Mouse (Mus musculus): ENCODE results near the gene Serpine1. TPM values are rescaled to one million over a fixed set of nuclear protein-coding genes. Genes with fewer than 3 reads are reported as not detected.
"Not testable (repeated sequence)": the region's sequence is repeated elsewhere in the genome, so short reads cannot be mapped to it uniquely, and the experiment has no call there.

The Serpine1 gene
- total RNA-seq (2015) (not detected in 2 replicates), total RNA-seq (2017) (not detected in 2 replicates)

DNA sequence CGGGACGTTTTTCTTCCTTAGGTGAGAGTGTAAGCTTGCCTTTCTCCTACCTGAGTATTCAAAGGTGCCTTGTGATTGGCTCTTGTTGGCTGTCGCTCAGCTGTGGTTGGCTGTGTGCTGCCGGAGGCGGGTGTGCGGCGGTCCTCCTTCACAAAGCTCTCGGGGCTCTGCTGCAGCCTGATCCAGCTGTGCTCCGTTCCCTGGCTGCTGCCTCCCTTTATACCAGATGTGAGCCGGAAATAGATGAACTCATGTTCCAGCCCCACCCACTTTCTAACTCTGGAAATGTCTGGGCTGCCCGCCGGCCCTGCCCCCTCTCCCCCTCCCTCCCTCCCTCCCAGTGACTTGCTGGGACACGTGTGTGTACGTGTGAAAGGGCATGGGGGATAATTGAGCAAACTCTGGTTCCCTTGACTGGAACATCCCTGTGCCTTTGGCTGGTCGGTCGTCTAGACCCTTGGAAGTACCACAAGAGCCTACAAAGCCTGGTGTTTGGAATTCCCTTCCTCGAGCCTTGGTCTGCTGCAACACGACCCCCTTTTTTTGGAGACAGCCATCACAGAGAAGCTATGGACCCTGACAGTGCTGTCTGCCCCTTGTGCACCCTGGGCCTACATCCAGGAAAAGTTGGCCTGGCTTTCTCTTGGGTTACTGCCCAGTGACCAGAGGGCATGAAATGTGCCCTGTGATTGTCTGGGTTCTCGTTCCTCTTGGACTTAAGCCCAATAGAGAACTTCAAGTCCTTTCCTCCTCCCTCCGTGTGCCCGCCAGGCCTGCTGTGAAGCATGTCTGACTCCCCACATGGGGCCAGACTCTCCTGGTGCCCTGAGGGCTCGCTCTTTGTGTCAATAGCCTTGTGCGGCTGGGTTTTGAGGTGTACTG is at the start of gene Serpine1:
Gene Serpine1, minus strand, starts transcription at position 190 of the 882 bp plus-strand sequence.
- no peak for ATAC-seq (ENCODE audit: poor library complexity, severe bottlenecking)

DNA sequence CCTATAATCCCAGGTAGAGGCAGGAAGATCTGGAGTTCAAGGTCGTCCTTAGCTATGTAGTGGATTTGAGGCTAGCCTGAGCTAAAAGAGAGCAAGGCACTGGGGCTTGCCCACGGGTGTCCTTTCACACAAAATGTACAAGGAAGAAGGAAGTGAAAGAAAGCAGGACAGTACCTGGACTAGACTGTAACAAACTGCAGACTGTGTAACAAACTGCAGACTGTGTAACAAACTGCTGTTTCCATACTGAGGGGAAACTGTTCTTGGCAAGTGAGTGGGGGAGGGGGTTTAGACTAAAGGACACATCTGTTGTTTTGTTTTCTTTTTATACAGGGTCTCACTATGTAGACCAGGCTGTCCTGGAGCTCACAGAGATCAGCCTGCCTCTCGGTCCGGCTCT is 49.2 kb upstream of the Serpine1 start:
- no peak for ATAC-seq (ENCODE audit: poor library complexity, severe bottlenecking)

DNA sequence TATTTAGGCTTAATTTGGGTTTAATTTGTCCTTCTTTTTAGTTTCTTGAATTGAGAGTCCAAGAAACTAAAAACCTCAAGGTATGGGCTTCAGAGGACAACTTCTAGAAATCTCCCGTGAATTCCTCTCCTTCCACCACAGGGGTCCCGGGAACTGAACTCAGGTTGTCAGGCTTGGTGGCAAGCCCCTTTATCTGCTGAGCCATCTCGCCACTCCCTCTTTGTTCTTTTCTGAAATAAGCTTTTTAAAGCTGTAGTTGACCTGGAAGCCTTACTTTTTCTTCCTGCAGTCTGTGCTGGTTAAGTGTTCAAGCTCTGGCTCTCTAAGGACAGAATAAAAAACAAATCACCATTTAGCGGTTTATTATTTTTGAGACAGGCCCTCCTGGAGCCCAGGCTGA is 46.8 kb upstream of the Serpine1 start:
- no peak for ATAC-seq (ENCODE audit: poor library complexity, severe bottlenecking)

DNA sequence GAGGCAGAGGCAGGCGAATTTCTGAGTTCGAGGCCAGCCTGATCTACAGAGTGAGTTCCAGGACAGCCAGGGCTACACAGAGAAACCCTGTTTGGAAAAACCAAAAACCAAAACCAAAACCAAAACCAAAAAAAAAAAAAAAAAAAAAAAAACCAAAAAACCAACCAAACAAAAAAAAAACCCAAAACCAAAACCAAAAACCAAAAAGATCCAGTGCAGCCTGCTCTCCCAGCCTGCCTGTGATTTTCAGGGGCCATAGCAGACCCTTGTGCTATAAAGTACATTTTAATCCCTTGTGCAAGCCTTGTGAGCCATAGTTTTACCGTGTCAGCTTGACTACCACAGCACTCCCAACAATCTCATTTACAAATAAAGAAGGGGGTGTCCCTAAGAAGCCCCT is 45.9 kb upstream of the Serpine1 start:
- ATAC-seq (ENCODE audit: poor library complexity, severe bottlenecking), result not testable (repeated sequence)

DNA sequence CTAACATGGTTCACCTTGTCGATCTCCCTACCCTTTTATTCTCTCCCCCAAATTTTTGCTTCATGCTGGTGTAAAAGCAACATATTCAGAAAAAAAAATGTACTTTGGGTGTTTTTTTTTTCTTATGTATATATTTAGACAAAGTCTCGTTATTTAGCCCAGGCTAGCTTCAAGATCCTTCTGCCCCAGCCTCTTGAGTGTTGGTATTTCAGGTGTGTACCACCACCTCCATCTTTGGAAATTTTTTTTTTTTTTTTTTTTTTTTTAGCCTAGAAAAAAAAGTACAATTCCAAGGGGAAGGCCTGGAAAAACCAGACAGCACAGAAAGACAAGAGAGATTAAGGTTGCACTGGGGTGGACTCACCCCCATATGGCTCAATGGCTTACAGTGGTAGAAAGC is 44.9 kb upstream of the Serpine1 start:
- no peak for ATAC-seq (ENCODE audit: poor library complexity, severe bottlenecking)

- ATAC-seq (ENCODE audit: poor library complexity, severe bottlenecking), result peak; percentile 98
Observed at GRCm38 (mm10) chr5:137115866-137116847, 44.1 kb upstream of the Serpine1 start, which contains the start of gene Trim56. Trim56 (minus strand) TSS chr5:137116209.

- no peak for ATAC-seq (ENCODE audit: poor library complexity, severe bottlenecking)
Observed at GRCm38 (mm10) chr5:137114891-137115561, 43.0 kb upstream of the Serpine1 start.

DNA sequence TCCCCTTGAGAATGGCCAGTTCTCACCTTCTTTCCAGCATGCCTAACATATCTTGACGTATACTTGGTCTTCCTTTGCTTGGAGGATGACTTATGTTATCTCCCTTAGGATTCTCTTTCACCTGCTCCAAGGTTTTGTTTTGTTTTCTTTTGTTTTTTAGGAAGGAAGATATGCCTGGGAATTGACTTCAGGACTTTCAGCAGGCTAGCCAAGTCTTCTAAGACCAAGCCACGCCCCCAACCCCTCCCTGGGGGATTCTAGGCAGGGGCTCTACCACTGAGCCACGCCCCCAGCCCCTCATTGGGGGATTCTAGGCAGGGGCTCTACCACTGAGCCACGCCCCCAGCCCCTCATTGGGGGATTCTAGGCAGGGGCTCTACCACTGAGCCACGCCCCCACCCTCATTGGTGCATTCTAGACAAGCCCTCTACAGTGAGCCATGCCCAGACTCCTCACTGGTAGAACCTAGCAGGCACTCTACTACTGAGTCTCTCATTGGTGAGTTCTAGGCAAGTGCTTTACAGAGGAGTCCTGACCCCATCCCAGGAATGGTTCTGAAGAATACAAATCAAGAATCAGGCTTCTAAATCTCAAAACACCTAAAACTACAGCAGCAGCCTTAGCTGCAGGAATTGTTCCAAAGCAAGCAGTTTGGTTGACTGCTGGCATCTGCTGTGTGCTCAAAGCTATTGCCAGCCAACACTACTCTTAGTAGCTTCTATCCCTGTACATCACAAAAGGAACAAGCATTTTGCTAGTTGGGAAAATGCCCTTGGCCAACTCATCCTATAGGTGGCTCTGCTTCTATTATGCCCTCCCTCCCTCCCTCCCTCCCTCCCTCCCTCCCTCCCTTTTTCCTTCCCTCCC is 39.7 kb upstream of the Serpine1 start:
- no peak for ATAC-seq (ENCODE audit: poor library complexity, severe bottlenecking)

- no peak for ATAC-seq (ENCODE audit: poor library complexity, severe bottlenecking)
Observed at GRCm38 (mm10) chr5:137110863-137111262, 38.8 kb upstream of the Serpine1 start.

GRCm38 (mm10) chr5:137109941-137110593 is 38.0 kb upstream of the Serpine1 start:
- no peak for ATAC-seq (ENCODE audit: poor library complexity, severe bottlenecking)

GRCm38 (mm10) chr5:137108111-137108510 is 36.0 kb upstream of the Serpine1 start:
- ATAC-seq (ENCODE audit: poor library complexity, severe bottlenecking), result no peak

- no peak for ATAC-seq (ENCODE audit: poor library complexity, severe bottlenecking)
Observed at GRCm38 (mm10) chr5:137107670-137108069, 35.6 kb upstream of the Serpine1 start.

DNA sequence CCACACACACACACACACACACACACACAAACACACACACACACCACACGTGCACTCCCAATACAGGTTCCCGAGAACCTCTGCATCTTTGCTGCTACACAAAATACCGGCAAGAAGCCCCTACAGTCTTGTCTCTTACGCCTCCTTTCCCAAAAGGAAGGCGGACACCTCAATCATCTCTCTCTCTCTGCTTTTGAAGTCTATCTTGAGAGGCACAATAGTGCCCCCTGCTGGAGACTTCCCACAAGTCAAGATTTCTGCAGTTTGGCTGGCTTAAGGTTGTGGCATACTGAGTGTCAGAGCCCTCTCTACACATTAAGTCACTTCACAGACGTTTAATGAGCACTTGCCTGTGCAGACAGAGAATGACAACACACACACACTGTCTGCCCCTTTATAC is 35.0 kb upstream of the Serpine1 start:
- peak; percentile 58 for ATAC-seq (ENCODE audit: poor library complexity, severe bottlenecking)

- no peak for ATAC-seq (ENCODE audit: poor library complexity, severe bottlenecking)
Observed at GRCm38 (mm10) chr5:137106434-137106833, 34.4 kb upstream of the Serpine1 start.

DNA sequence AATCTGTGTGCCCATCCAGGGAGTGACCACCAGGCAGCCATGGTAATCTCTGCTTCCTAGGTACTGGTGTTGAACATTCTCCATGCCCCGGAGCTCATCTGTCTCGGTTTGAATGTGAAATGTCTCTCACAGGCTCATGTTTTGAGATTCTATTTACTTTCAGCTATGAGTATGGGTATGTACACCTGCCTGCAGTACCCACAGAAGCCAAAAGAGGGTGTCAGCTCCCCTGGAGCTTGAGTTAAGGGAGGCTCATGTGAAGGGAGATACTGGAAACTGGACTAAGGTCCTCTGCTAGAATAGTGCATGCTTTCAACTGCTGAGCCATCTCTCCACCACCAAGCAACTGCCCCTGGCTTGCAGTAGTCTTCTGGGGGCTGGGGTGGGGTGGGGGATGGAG is 31.9 kb upstream of the Serpine1 start:
- ATAC-seq (ENCODE audit: poor library complexity, severe bottlenecking), result no peak

- peak; percentile 78 for ATAC-seq (ENCODE audit: poor library complexity, severe bottlenecking)
Observed at GRCm38 (mm10) chr5:137102575-137103522, 30.8 kb upstream of the Serpine1 start.

DNA sequence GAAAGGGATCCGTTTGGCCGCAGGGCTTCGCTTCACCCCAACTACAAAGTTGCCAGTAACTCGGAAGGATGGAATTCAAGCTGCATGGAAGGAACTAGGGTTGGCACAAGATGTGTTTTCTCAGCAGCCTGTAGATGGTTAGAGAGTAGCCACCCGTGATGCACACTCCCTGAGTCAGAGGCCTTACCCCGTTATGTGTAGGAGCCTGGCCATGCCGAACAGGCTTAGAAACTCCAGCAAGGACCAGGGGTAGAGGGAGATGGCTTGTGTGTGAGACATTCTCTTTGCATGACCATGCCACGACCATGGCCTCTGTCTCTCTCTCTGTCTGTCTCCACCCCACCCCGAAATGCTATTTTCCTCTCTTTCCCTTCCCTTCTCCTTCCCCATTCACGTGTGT is 30.0 kb upstream of the Serpine1 start:
- no peak for ATAC-seq (ENCODE audit: poor library complexity, severe bottlenecking)

- no peak for ATAC-seq (ENCODE audit: poor library complexity, severe bottlenecking)
Observed at GRCm38 (mm10) chr5:137100660-137101059, 28.6 kb upstream of the Serpine1 start.

All from megakaryocyte, adult 5-6 weeks (primary cell).